Mouse (Mus musculus): Measurements from ENCODE around the gene Tnr. TPM values are rescaled to one million over a fixed set of nuclear protein-coding genes. Genes with fewer than 3 reads are reported as not detected.

Gene Tnr
- polyA plus RNA-seq, 1 experiment, result not detected

GRCm38 (mm10) chr1:159914726-159915125, 391.2 kb downstream of the Tnr start:
- no peak overlapping the region for H3K27ac ChIP-seq (ENCODE audit: control insufficient read depth, insufficient read depth, low read depth, low read length, poor library complexity)
- no peak overlapping the region for H3K4me3 ChIP-seq (replicated peaks; ENCODE audit: control insufficient read depth, low read depth, low read length)
- TF ChIP-seq CTCF (IDR thresholded peaks at IDR 0.05; ENCODE audit: control insufficient read depth, insufficient read depth, low read length) (no peak), POLR2A (IDR thresholded peaks at IDR 0.05; ENCODE audit: borderline replicate concordance, control insufficient read depth, low read depth, low read length) (no peak)
- no peaks in the 10 kb centered on the region; the same call in 1 of the 2 replicates for H3K4me1 ChIP-seq (ENCODE audit: control insufficient read depth, insufficient read depth, low read length)

DNA sequence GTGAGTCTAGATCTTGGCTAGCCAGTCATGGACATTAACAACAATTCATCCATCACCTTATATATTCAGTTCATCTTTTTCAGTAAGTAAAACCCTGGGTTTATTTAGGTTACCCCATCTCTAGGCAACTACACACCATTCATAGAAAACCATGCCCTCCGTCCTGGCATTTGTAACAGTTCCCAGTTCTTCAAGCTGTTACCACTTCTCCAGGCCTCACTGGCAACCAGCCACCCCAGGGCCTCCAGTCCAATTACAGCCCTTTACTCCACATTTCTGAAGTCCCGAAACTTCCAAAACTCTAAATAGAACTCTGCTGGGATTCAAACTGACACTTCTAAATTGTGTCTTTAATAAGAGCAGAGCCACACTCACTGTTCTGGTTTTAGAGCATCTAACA, 397.0 kb downstream of the Tnr start:
- Histone ChIP-seq H3K27ac (ENCODE audit: control insufficient read depth, insufficient read depth, low read depth, low read length, poor library complexity) (no peak overlapping the region), H3K4me1 (ENCODE audit: control insufficient read depth, insufficient read depth, low read length) (no peaks in the 10 kb centered on the region), H3K4me3 (replicated peaks; ENCODE audit: control insufficient read depth, low read depth, low read length) (no peak overlapping the region)
- TF ChIP-seq POLR2A (IDR thresholded peaks at IDR 0.05; ENCODE audit: borderline replicate concordance, control insufficient read depth, low read depth, low read length) (no peak), CTCF (IDR thresholded peaks at IDR 0.05; ENCODE audit: control insufficient read depth, insufficient read depth, low read length) (no peak)
- 77% methylated on average over 2 of the region's 2 CpGs for WGBS

DNA sequence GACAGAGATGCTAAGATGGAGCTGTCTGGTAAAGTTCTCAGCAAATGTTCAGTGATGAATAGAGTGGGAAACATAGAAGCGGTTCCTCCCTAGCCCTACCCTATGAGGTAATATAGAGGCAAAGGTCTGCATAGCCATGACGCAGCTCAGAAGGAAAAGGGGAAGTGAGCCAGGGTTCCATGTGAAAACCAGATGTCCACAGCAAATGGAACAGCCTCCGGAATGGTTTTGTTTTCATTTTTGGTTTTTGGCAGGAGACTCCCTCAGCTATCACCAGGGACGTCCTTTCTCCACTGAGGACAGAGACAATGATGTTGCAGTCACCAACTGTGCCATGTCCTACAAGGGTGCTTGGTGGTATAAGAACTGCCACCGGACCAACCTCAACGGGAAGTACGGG, 399.4 kb downstream of the Tnr start:
- TF ChIP-seq POLR2A (IDR thresholded peaks at IDR 0.05; ENCODE audit: borderline replicate concordance, control insufficient read depth, low read depth, low read length) (no peak), CTCF (IDR thresholded peaks at IDR 0.05; ENCODE audit: control insufficient read depth, insufficient read depth, low read length) (no peak)
- no peak overlapping the region for H3K4me3 ChIP-seq (replicated peaks; ENCODE audit: control insufficient read depth, low read depth, low read length)
- H3K27ac ChIP-seq (ENCODE audit: control insufficient read depth, insufficient read depth, low read depth, low read length, poor library complexity), result no peak overlapping the region
- H3K4me1 ChIP-seq (ENCODE audit: control insufficient read depth, insufficient read depth, low read length), result no peaks in the 10 kb centered on the region
- WGBS, result 75% methylated on average over 7 of the region's 7 CpGs

DNA sequence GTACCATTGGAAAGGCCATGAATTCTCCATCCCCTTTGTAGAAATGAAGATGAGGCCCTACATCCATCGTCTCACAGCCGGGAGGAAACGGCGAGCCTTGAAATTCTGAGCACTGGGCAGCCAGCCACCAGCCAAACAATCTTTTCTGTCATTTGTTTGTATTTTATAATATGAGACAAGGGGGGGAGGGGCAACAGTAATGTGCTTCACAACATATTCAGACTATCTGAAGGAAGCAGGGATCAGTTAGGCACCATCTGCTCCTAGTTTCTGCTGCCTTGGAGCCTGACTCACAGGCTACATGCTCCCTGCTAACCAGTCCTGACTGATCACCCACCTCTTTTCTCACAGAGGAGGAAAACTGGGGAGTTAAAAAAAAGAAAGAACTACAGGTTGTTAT, 400.5 kb downstream of the Tnr start:
- no peak overlapping the region for H3K4me3 ChIP-seq (replicated peaks; ENCODE audit: control insufficient read depth, low read depth, low read length)
- no peak overlapping the region for H3K27ac ChIP-seq (ENCODE audit: control insufficient read depth, insufficient read depth, low read depth, low read length, poor library complexity)
- WGBS, result 83% methylated on average over 4 of the region's 4 CpGs
- TF ChIP-seq POLR2A (IDR thresholded peaks at IDR 0.05; ENCODE audit: borderline replicate concordance, control insufficient read depth, low read depth, low read length), result no peak
- no peak for TF ChIP-seq CTCF (IDR thresholded peaks at IDR 0.05; ENCODE audit: control insufficient read depth, insufficient read depth, low read length)
- H3K4me1 ChIP-seq (ENCODE audit: control insufficient read depth, insufficient read depth, low read length), result no peaks in the 10 kb centered on the region

GRCm38 (mm10) chr1:159924684-159925083, 401.1 kb downstream of the Tnr start:
- 77% methylated on average over 5 of the region's 5 CpGs for WGBS
- no peak overlapping the region for H3K27ac ChIP-seq (ENCODE audit: control insufficient read depth, insufficient read depth, low read depth, low read length, poor library complexity)

GRCm38 (mm10) chr1:159928681-159929335, 405.2 kb downstream of the Tnr start:
- no peaks in the 10 kb centered on the region for H3K4me1 ChIP-seq (ENCODE audit: control insufficient read depth, insufficient read depth, low read length)
- 71% methylated on average over 9 of the region's 9 CpGs for WGBS
- no peak overlapping the region for H3K27ac ChIP-seq (ENCODE audit: control insufficient read depth, insufficient read depth, low read depth, low read length, poor library complexity)
- no peak overlapping the region for H3K4me3 ChIP-seq (replicated peaks; ENCODE audit: control insufficient read depth, low read depth, low read length)
- TF ChIP-seq POLR2A (IDR thresholded peaks at IDR 0.05; ENCODE audit: borderline replicate concordance, control insufficient read depth, low read depth, low read length), result no peak
- TF ChIP-seq CTCF (IDR thresholded peaks at IDR 0.05; ENCODE audit: control insufficient read depth, insufficient read depth, low read length), result no peak

More at GRCm38 (mm10) chr1:159924684-159925083, 401.1 kb downstream of the Tnr start:
- TF ChIP-seq CTCF (IDR thresholded peaks at IDR 0.05; ENCODE audit: control insufficient read depth, insufficient read depth, low read length), result no peak
- Histone ChIP-seq H3K4me3 (replicated peaks; ENCODE audit: control insufficient read depth, low read depth, low read length) (no peak overlapping the region), H3K4me1 (ENCODE audit: control insufficient read depth, insufficient read depth, low read length) (no peaks in the 10 kb centered on the region)

- Histone ChIP-seq H3K27ac (ENCODE audit: control insufficient read depth, insufficient read depth, low read depth, low read length, poor library complexity) (no peak overlapping the region), H3K4me3 (replicated peaks; ENCODE audit: control insufficient read depth, low read depth, low read length) (no peak overlapping the region), H3K4me1 (ENCODE audit: control insufficient read depth, insufficient read depth, low read length) (no peaks in the 10 kb centered on the region)
- TF ChIP-seq POLR2A (IDR thresholded peaks at IDR 0.05; ENCODE audit: borderline replicate concordance, control insufficient read depth, low read depth, low read length) (no peak), CTCF (IDR thresholded peaks at IDR 0.05; ENCODE audit: control insufficient read depth, insufficient read depth, low read length) (no peak)
These were observed 408.5 kb downstream of the Tnr start for GRCm38 (mm10) chr1:159932092-159932491.

DNA sequence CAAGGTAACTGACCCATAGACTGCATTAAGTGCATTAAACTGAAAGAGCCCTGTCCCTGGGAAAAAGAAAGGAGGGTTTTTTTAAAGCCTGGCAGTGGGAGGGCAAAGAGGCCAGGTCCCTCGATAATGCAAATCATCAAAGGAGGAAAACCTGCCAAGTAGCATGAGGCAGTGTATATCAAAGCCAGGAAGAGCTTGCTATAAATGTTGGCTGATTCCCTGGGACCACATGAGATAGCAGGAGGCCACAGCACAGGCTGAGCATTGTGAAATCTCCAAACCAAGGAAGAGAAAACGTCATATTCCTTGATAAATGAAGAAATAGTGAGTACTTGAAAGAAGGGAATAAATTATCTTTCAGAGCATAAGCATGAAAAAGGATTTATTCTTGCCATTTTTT, 409.0 kb downstream of the Tnr start:
- Histone ChIP-seq H3K4me1 (ENCODE audit: control insufficient read depth, insufficient read depth, low read length) (no peaks in the 10 kb centered on the region), H3K4me3 (replicated peaks; ENCODE audit: control insufficient read depth, low read depth, low read length) (no peak overlapping the region), H3K27ac (ENCODE audit: control insufficient read depth, insufficient read depth, low read depth, low read length, poor library complexity) (no peak overlapping the region)
- TF ChIP-seq CTCF (IDR thresholded peaks at IDR 0.05; ENCODE audit: control insufficient read depth, insufficient read depth, low read length), result no peak
- TF ChIP-seq POLR2A (IDR thresholded peaks at IDR 0.05; ENCODE audit: borderline replicate concordance, control insufficient read depth, low read depth, low read length), result no peak
- 9% methylated on average over 2 of the region's 2 CpGs for WGBS

- WGBS, result 57% methylated on average over 2 of the region's 2 CpGs
- TF ChIP-seq CTCF (IDR thresholded peaks at IDR 0.05; ENCODE audit: control insufficient read depth, insufficient read depth, low read length) (no peak), POLR2A (IDR thresholded peaks at IDR 0.05; ENCODE audit: borderline replicate concordance, control insufficient read depth, low read depth, low read length) (no peak)
- H3K27ac ChIP-seq (ENCODE audit: control insufficient read depth, insufficient read depth, low read depth, low read length, poor library complexity), result no peak overlapping the region
- H3K4me3 ChIP-seq (replicated peaks; ENCODE audit: control insufficient read depth, low read depth, low read length), result no peak overlapping the region
- peaks cover 1% of the 10 kb centered on the region; the same call in 1 of the 2 replicates for H3K4me1 ChIP-seq (ENCODE audit: control insufficient read depth, insufficient read depth, low read length)
These were observed 414.9 kb downstream of the Tnr start for GRCm38 (mm10) chr1:159938449-159938848.
